Mouse (Mus musculus) kidney, embryonic 16.5 days (tissue): ENCODE results near the gene Wnt3a. TPM values are rescaled to one million over a fixed set of nuclear protein-coding genes. Genes with fewer than 3 reads are reported as not detected.

Experiments used
- ATAC-seq: fragments of 200-750 bp; cut with Nextera tagmentation; 2 replicates; pipeline ENCODE4 v1.8.0; 2017; ENCODE audit warnings: moderate TSS enrichment; ENCODE audit not compliant: low FRiP score, low TSS enrichment
- H3K27ac ChIP-seq: fragments of 300-500 bp; sonication (generic); 2 replicates; pipeline ENCODE4 v1.5.1; 2014; ENCODE audit warnings: low read length
- H3K27me3 ChIP-seq: fragments of 300-500 bp; sonication (generic); 2 replicates; pipeline ENCODE4 v1.6.1; 2014; ENCODE audit warnings: low read length, control low read depth, mixed read lengths; ENCODE audit not compliant: insufficient read depth
- H3K36me3 ChIP-seq: fragments of 300-500 bp; sonication (generic); 2 replicates; pipeline ENCODE4 v1.6.1; 2014; ENCODE audit warnings: low read length, control low read depth, mixed read lengths; ENCODE audit not compliant: insufficient read depth
- H3K4me1 ChIP-seq: fragments of 300-500 bp; sonication (generic); 2 replicates; pipeline ENCODE4 v1.6.1; 2014; ENCODE audit warnings: low read length, control low read depth, mixed read lengths; ENCODE audit not compliant: insufficient read depth
- H3K4me2 ChIP-seq: fragments of 300-500 bp; sonication (generic); replicated peaks from 2 replicates; pipeline ENCODE4 v1.6.1; 2014; ENCODE audit warnings: low read depth, low read length
- H3K4me3 ChIP-seq: fragments of 300-500 bp; sonication (generic); 2 replicates; pipeline ENCODE4 v1.5.1; 2014; ENCODE audit warnings: mild to moderate bottlenecking, low read length
- H3K9ac ChIP-seq: fragments of 300-500 bp; sonication (generic); replicated peaks from 2 replicates; pipeline ENCODE4 v1.6.1; 2014; ENCODE audit warnings: low read length
- H3K9me3 ChIP-seq: fragments of 300-500 bp; sonication (generic); 2 replicates; pipeline ENCODE4 v1.6.1; 2016; ENCODE audit warnings: low read length, control low read depth
- WGBS: fragments of 180-500 bp; shearing (Covaris S2); extraction: QIAGEN DNeasy Blood & Tissue Kit; methylation state at CpG from one replicate; pipeline ENCODE4 v1.1.7; 2014; 5-methylcytosine and 5-hydroxymethylcytosine counted together
- polyA plus RNA-seq: library from polyadenylated mRNA; unstranded; fragments of >200 nt; fragmentation: Nextera tagmentation; extraction: Ambion mirVana; gene quantifications from 2 replicates; pipeline ENCODE4 v1.2.1, GENCODE M21; 2015

Gene Wnt3a
- polyA plus RNA-seq, 1 experiment from 2014 or later, result not detected

DNA sequence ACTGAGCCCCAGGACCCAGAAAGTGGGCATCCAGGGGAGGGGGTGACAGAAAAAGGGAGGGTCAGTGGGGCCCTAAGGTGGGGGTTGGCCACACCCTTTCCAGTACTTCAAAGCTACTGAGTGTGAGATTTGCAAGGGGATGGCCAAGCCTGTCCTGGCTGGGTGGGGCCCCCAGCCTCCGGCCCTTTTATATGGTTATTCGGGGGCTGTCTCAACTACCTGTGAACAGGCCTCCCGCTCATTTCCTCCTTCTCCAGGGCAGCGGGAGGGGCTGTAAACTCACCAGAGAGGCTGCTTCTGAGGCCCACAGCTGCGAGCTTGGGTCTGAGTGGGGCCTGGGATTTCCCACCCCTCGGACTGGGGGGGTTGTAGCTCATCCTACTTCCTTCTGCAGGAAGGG lies 46.7 kb downstream of the Wnt3a start:
- Histone ChIP-seq H3K4me1 (peaks cover 3% of the 10 kb centered on the region), H3K27ac (no peak overlapping the region), H3K36me3 (no peaks in the 10 kb centered on the region), H3K4me3 (no peak overlapping the region), H3K27me3 (peaks cover 13% of the 10 kb centered on the region; the same call in 1 of the 2 replicates), H3K9me3 (no peaks in the 10 kb centered on the region), H3K9ac (no peak overlapping the region), H3K4me2 (no peak overlapping the region)
- no peak for ATAC-seq
- WGBS, result 13% methylated on average over 6 of the region's 6 CpGs

DNA sequence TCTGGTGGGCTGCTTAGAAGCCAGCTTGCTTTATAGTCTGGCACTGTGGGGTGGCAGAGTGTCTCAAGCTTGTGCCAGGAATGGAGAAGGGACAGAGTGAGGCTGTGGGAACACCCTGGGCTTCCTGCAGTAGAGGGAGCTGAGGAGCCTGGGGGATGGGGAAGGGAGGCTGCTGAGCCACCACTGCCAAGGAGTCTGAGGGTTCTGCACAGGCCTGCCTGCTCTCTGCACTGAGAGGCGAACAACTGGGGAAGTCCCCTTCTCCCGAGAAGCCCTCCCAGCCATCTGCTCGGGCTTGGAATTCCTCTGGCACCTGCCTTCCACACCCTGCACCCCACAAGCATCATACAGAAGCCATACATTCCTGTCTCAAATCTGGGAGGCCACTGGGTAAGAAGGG lies 48.7 kb downstream of the Wnt3a start:
- H3K4me3 ChIP-seq, result no peak overlapping the region
- no peak overlapping the region for H3K4me2 ChIP-seq
- H3K36me3 ChIP-seq, result no peaks in the 10 kb centered on the region
- 17% methylated on average over 3 of the region's 3 CpGs for WGBS
- no peak overlapping the region for H3K9ac ChIP-seq
- H3K9me3 ChIP-seq, result no peaks in the 10 kb centered on the region
- peaks cover 7% of the 10 kb centered on the region for H3K4me1 ChIP-seq
- no peak for ATAC-seq
- peaks cover 13% of the 10 kb centered on the region; the same call in 1 of the 2 replicates for H3K27me3 ChIP-seq
- H3K27ac ChIP-seq, result no peak overlapping the region

DNA sequence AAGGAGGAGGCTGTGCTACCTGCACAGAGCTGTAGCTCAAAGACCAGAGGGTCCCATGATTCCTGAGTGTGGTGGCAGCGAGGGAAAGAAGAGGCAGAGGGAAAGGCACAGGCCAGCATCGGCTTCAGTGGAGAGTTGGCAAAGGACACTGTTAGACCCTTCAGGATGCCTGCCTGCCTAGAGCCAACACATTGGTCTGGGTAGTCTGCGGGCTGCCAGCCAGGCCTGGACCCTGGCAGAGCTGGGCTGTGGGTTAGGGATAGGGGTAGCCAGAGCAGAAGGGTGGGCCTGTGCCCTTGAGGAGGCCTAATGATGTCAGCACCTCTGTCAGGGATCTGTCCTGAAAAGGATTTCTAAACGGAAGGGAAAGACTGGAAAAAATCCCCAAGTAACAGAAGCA lies 50.8 kb downstream of the Wnt3a start:
- WGBS, result 80% methylated on average over 4 of the region's 4 CpGs
- Histone ChIP-seq H3K4me1 (peaks cover 7% of the 10 kb centered on the region), H3K27me3 (peaks cover 12% of the 10 kb centered on the region; the same call in 1 of the 2 replicates), H3K9ac (no peak overlapping the region), H3K4me2 (no peak overlapping the region), H3K36me3 (no peaks in the 10 kb centered on the region), H3K9me3 (no peaks in the 10 kb centered on the region), H3K27ac (no peak overlapping the region), H3K4me3 (no peak overlapping the region)
- no peak for ATAC-seq

DNA sequence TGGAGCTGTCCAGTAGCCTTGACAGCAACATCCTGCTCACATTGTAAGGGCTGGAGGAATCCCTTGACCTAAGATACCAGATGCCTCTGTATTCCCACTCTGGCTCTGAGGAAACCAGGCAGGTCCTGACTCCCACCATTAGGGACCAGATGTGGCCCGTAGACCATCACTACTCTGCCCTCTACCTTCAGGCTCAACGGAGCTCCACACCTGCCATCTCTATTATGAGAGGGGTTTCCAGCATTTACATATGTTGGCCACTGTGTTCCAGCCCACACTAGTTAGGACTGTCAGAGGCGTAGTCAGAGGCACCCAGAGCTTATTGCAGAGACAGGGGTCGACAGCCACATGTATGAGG lies 51.1 kb downstream of the Wnt3a start:
- WGBS, result 46% methylated on average over 4 of the region's 4 CpGs
- ATAC-seq, result no peak
- Histone ChIP-seq H3K9me3 (no peaks in the 10 kb centered on the region), H3K4me2 (no peak overlapping the region), H3K27me3 (peaks cover 8% of the 10 kb centered on the region; the same call in 1 of the 2 replicates), H3K4me3 (no peak overlapping the region), H3K36me3 (no peaks in the 10 kb centered on the region), H3K4me1 (peaks cover 7% of the 10 kb centered on the region), H3K9ac (no peak overlapping the region), H3K27ac (no peak overlapping the region)

DNA sequence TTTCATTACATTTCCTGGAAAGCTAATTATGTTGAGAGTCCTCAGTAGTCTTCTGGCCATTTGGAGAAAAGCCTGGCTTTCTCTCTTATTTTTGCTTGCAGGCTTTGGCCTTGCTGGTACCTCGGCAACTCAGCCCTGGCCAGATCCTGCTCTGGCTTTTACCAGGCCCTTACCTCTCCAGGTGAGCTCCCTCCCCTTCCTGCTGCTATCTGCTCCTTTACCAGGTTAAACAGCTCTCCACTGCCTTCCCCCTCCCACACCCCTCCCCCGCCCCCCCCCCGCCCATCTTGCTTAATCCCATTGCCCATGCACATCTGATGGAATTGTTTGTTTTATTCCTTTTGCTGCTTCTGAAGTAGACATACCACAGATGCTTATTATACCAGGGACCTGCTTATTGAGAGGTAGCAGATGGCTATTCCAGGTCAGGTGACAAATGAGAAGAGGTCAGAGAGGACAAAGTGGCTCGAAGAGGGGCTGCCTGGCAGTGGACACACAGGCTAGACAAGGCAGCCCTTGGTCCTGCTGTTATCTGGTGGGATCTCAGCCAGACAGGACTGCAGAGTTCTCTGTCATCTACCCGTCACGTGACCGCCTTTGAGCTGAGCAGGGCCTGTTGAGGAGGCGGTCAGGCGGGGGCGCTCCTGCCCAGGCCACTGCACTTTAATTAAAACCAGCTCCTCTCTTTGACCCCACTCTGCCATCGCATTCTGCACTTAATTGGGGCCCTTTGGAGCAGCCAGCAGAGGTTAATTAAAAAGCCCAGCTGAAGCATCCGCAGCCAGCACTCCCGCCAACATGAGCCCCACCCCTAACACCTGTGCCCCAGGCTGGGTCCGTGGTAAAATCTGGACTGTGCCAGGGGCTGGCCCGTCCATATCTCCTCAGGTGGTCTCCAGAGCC lies 51.8 kb downstream of the Wnt3a start:
- Histone ChIP-seq H3K36me3 (no peaks in the 10 kb centered on the region), H3K27me3 (peaks cover 8% of the 10 kb centered on the region; the same call in 1 of the 2 replicates), H3K4me1 (peaks cover 7% of the 10 kb centered on the region), H3K27ac (no peak overlapping the region), H3K9ac (no peak overlapping the region), H3K4me2 (no peak overlapping the region), H3K4me3 (no peak overlapping the region), H3K9me3 (no peaks in the 10 kb centered on the region)
- WGBS, result 5% methylated on average over 15 of the region's 15 CpGs
- peak; percentile 80 for ATAC-seq

DNA sequence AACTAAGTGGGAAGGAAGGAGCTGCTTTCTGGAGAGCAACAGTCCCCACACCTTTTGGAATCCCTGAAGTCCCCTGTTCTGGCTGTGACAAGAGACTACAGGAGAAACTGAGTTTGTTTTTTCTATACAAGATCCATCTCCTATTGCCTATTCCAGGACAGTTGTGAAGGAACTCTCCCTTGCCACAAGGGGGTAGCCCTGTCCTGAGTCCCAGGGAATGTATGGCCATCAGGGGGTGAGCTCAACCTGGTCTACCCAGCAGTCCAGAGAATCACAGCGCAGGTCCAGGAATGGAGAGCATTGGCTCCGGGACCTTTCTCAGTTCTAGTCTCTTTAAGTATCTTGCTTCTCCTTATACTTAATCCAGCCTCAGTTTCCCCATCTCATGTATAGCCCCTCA lies 57.8 kb downstream of the Wnt3a start:
- 72% methylated on average over 2 of the region's 2 CpGs for WGBS
- no peak overlapping the region for H3K27ac ChIP-seq
- H3K4me2 ChIP-seq, result no peak overlapping the region
- no peak overlapping the region for H3K4me3 ChIP-seq
- ATAC-seq, result no peak
- H3K9me3 ChIP-seq, result no peaks in the 10 kb centered on the region
- no peak overlapping the region for H3K9ac ChIP-seq
- H3K27me3 ChIP-seq, result no peaks in the 10 kb centered on the region
- H3K36me3 ChIP-seq, result no peaks in the 10 kb centered on the region
- H3K4me1 ChIP-seq, result peaks cover 7% of the 10 kb centered on the region

DNA sequence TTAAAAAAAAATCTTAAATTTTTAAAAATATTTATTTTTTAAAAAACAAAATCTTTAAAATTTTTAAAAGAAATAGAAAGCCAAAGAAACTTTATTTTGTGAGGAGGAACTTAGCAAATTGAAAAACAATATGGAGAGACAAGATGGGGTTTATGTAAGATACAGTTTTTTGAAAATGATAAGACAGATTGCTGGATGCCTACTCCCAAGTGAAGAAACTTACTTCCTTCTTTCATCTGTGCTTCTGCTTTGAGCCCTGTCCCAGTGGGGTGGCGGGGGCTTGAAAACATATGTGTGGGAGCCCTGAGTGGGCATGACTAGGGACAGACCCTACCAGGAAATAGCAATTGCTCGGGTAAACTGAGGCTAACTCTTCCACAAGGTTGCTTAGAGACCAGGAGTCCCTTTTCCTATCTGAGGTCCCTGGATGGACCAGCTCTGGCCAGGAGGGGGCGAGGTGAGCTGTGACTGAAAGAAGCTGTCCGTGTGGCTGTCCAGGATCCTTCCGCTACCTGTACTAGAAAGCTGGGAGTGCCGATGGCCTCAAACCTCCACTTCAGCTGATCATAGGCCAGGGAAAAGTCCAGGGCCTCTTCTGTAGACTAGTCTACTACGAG lies 60.3 kb downstream of the Wnt3a start:
- H3K27me3 ChIP-seq, result no peaks in the 10 kb centered on the region
- WGBS, result 9% methylated on average over 7 of the region's 7 CpGs
- no peaks in the 10 kb centered on the region for H3K9me3 ChIP-seq
- H3K9ac ChIP-seq, result no peak overlapping the region
- ATAC-seq, result no peak
- no peaks in the 10 kb centered on the region for H3K36me3 ChIP-seq
- H3K4me3 ChIP-seq, result no peak overlapping the region
- no peak overlapping the region for H3K4me2 ChIP-seq
- no peak overlapping the region for H3K27ac ChIP-seq
- H3K4me1 ChIP-seq, result peaks cover 25% of the 10 kb centered on the region

DNA sequence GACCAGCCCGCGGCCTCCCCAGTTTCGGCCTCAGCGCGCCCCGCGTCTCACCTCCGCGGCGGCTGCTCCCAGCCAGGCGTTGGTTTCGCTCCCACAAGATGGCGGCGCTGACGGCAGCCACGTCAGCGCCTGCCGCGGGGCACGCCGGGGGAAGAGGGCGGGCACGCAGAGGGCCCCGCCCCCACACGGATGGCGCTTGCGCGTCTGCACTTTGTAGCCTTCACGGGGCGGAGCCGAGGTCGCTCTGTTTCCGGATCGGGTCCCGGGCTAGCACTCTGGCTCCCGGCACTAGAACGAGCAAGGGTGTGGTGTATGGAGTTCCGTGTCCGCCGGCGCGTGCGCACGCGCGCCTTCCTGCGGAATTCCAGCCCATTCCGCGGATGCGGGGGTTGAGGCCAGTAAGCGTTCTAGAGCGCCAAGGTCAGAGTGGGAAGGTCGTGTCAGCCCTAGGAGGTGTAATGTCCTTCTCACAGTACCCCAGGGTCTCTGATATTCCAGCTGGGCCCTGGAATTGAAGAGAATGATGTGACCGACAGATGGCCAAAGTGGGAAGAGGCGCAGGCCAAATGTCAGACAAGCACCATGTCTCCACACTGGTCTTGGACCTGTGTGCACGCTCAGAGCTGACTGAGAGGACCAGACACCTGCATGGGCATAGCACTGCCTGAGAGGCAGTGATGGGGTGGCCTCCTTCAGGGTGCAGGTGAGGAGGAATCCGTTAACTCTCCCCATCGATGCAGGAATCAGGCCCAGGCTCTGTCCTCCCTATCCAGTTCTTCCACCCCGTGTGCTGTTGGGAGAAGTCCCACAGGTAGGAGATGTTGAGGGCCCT lies 62.2 kb downstream of the Wnt3a start, which contains the start of gene Arf1:
Gene Arf1, minus strand, starts transcription at position 149 of the 832 bp plus-strand sequence.
- H3K27me3 ChIP-seq, result no peaks in the 10 kb centered on the region
- peak within 1 kb of the TSS; percentile 99 for H3K27ac ChIP-seq
- 4% methylated on average over 58 of the region's 59 CpGs for WGBS

DNA sequence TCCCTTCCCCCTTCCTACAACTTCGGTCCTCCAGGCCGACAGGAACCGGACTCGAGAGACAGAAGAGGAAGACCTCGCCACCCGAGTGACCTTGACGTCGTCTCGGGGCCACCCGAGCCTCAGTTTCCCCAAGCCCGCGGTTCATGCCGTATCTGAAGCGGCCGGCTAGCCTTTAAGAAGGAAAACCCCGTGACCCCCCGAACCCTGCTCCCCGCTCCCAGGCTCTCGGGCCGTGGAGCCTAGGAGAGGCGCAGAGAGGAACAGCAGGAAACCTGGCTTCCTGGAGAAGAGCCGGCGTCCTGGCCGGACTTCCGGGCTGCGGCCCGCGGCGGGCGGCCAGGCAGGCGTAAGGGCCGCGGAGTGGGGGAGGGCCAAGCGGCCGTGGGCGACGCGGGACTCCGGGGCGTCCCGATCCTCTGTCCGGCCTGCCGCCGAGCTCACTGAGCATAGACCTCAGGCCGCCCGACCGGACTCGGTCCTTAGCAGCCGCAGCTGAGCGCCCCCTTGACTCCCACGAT lies 62.9 kb downstream of the Wnt3a start:
- Histone ChIP-seq H3K27ac (peak overlapping the region; percentile 99), H3K4me3 (peak overlapping the region; percentile 85), H3K27me3 (no peaks in the 10 kb centered on the region), H3K36me3 (peaks cover 3% of the 10 kb centered on the region; the same call in 1 of the 2 replicates), H3K4me1 (peaks cover 42% of the 10 kb centered on the region), H3K9me3 (no peaks in the 10 kb centered on the region), H3K4me2 (peak overlapping the region; percentile 86), H3K9ac (peak overlapping the region; percentile 98)
- ATAC-seq, result peak; percentile 81
- WGBS, result under 1% methylated on average over 51 of the region's 51 CpGs

More for the DNA sequence above, 62.2 kb downstream of the Wnt3a start, which contains the start of gene Arf1:
- Histone ChIP-seq H3K4me2 (peak within 1 kb of the TSS; percentile 86), H3K9ac (peak within 1 kb of the TSS; percentile 98), H3K9me3 (no peaks in the 10 kb centered on the region), H3K4me3 (peak within 1 kb of the TSS; percentile 85), H3K36me3 (peaks cover under 1% of the 10 kb centered on the region; the same call in 1 of the 2 replicates), H3K4me1 (peaks cover 39% of the 10 kb centered on the region)
- ATAC-seq, result peak; percentile 97
